Comparison of ENCODE assay signal across 9 mouse cellular contexts in genomic region chr15:96948471-96948870, GRCm38 (mm10).
A peak's percentile ranks its signal among the peaks of the same experiment; 100 is the strongest.
DNase-seq lines count a peak whose midpoint lies in the region; ATAC-seq and TF ChIP-seq lines count a peak whose summit lies in the region.
"Had no signal": no experiment of that assay in that cellular context is flagged by ENCODE, and none has a peak within 500 bp of the region (broad histone marks: within the 10 kb centered on the region; RNA-seq: fewer than 3 reads in every experiment).

No protein-coding gene starts in this region.

- no peaks in the 10 kb centered on the region for H3K36me3 ChIP-seq in forebrain, postnatal 0 days (ENCODE audit: insufficient read depth)
- H3K36me3 ChIP-seq in forebrain, embryonic 14.5 days (ENCODE audit: control insufficient read depth, insufficient read depth, low read length): no peaks in the 10 kb centered on the region
- no peaks in the 10 kb centered on the region for H3K36me3 ChIP-seq in forebrain, embryonic 13.5 days (ENCODE audit: poor library complexity, severe bottlenecking)
- H3K36me3 ChIP-seq: limb, embryonic 12.5 days had no signal

- no peak overlapping the region for H3K4me3 ChIP-seq in forebrain, postnatal 0 days (ENCODE audit: low read depth, low read length)
- H3K4me3 ChIP-seq in forebrain, embryonic 14.5 days (ENCODE audit: low read depth, low read length): no peak overlapping the region
- no peak overlapping the region for H3K4me3 ChIP-seq in forebrain, embryonic 13.5 days
- H3K4me3 ChIP-seq: limb, embryonic 12.5 days had no signal

- H3K4me2 ChIP-seq in forebrain, postnatal 0 days (ENCODE audit: low read depth): no peak overlapping the region
- H3K4me2 ChIP-seq in forebrain, embryonic 14.5 days (ENCODE audit: low read length): no peak overlapping the region
- no peak overlapping the region for H3K4me2 ChIP-seq in forebrain, embryonic 13.5 days
- H3K4me2 ChIP-seq: limb, embryonic 12.5 days had no signal

- peak; percentile 30; the same call in 1 of the 2 replicates for TF ChIP-seq CTCF in forebrain, postnatal 0 days (IDR thresholded peaks at IDR 0.05; ENCODE audit: low read depth)

- DNase-seq in forebrain, postnatal 0 days: no peak
- DNase-seq in forebrain, embryonic 14.5 days (ENCODE audit: low spot score): no peak
- peak; percentile 58 for DNase-seq in ES-CJ7 (ENCODE audit: low read depth, low spot score)
- peak; percentile 53 to 59 for DNase-seq in kidney, postnatal 25 days
- peak; percentile 32 to 39 for DNase-seq in natural killer cell, adult 2 months (ENCODE audit: low spot score in 2 of 2)
- DNase-seq in right cerebral cortex, postnatal 25 days: no peak

- ATAC-seq in forebrain, postnatal 0 days: no peak
- no peak for ATAC-seq in forebrain, embryonic 14.5 days
- 0 out of 2 replicates have a peak, but pooled peaks have one; percentile 50 for ATAC-seq in common myeloid progenitor, adult 5-6 weeks (replicated peaks; ENCODE audit: low read depth, poor library complexity, severe bottlenecking)
- no peak for ATAC-seq in forebrain, embryonic 13.5 days

- no peak overlapping the region for H3K27ac ChIP-seq in forebrain, postnatal 0 days (ENCODE audit: low read depth, low read length)
- no peak overlapping the region for H3K27ac ChIP-seq in forebrain, embryonic 14.5 days (ENCODE audit: low read depth, low read length)
- no peak overlapping the region for H3K27ac ChIP-seq in forebrain, embryonic 13.5 days
- H3K27ac ChIP-seq: limb, embryonic 12.5 days had no signal

- WGBS in forebrain, postnatal 0 days: 63% methylated on average over 6 of the region's 6 CpGs
- WGBS in forebrain, embryonic 14.5 days: 68% methylated on average over 6 of the region's 6 CpGs
- 68% methylated on average over 6 of the region's 6 CpGs for WGBS in forebrain, embryonic 13.5 days

- H3K4me1 ChIP-seq in forebrain, postnatal 0 days (ENCODE audit: insufficient read depth): no peaks in the 10 kb centered on the region
- H3K4me1 ChIP-seq in forebrain, embryonic 14.5 days (ENCODE audit: control insufficient read depth, insufficient read depth, low read length): no peaks in the 10 kb centered on the region
- H3K4me1 ChIP-seq in forebrain, embryonic 13.5 days: 0 out of 2 replicates have a peak, but pooled peaks cover 3% of the 10 kb centered on the region

- H3K9ac ChIP-seq in forebrain, postnatal 0 days: no peak overlapping the region
- H3K9ac ChIP-seq in forebrain, embryonic 14.5 days (ENCODE audit: low read length): no peak overlapping the region
- H3K9ac ChIP-seq in forebrain, embryonic 13.5 days: no peak overlapping the region
- H3K9ac ChIP-seq: limb, embryonic 12.5 days had no signal

- H3K9me3 ChIP-seq in forebrain, postnatal 0 days (ENCODE audit: low read length): no peaks in the 10 kb centered on the region
- no peaks in the 10 kb centered on the region for H3K9me3 ChIP-seq in forebrain, embryonic 14.5 days (replicated peaks; ENCODE audit: control insufficient read depth, low read length)
- no peaks in the 10 kb centered on the region for H3K9me3 ChIP-seq in forebrain, embryonic 13.5 days (replicated peaks)
- H3K9me3 ChIP-seq: limb, embryonic 12.5 days had no signal

- no peaks in the 10 kb centered on the region for H3K27me3 ChIP-seq in forebrain, postnatal 0 days (ENCODE audit: insufficient read depth, low read length)
- H3K27me3 ChIP-seq in forebrain, embryonic 14.5 days (replicated peaks; ENCODE audit: control insufficient read depth, insufficient read depth, low read length): no peaks in the 10 kb centered on the region
- no peaks in the 10 kb centered on the region for H3K27me3 ChIP-seq in forebrain, embryonic 13.5 days
- H3K27me3 ChIP-seq: limb, embryonic 12.5 days had no signal

Comparison
In these comparisons a context has a peak if more than half of its experiments do, and no peak if none do; other contexts are left out.
1. DNase-seq: peak in ES-CJ7 (single experiment), kidney, postnatal 25 days (2 of 2) and natural killer cell, adult 2 months (2 of 2); none in forebrain, postnatal 0 days (single experiment), forebrain, embryonic 14.5 days (single experiment) and right cerebral cortex, postnatal 25 days (single experiment).